8 mouse cellular contexts compared by ENCODE assay signal in the genomic region with DNA sequence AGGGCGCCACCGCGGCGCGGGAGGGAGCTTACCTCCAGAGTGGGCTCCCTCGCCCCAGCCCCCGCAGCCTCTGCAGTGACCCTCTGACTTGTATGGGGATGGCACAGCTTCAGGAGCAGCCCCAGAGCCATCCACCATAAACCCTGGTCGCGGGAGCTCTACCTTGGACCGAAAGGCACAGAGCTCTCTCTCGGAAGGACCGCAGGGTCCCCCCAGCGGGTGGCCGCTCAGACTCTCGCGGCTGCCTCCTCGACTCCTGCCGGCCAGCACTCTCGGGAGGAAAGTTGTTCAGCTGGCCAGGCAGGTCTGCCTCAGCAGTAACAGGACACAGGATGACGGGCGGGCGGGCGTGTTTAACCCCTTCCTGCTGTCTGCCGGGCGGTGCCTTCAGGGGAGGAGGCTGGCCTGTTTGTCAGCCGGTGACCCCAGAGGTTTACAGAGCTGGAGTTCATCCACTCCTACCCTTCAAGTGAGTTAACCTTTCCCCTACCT. TPM values are rescaled to one million over a fixed set of nuclear protein-coding genes. Genes with fewer than 3 reads are reported as not detected.
A peak's percentile ranks its signal among the peaks of the same experiment; 100 is the strongest.
DNase-seq lines count a peak whose midpoint lies in the region; TF ChIP-seq lines count a peak whose summit lies in the region.

A gene (minus strand): TSS at position 314 of the 492 bp plus-strand sequence.

- WGBS in embryonic facial prominence, embryonic 10.5 days = under 1% methylated on average over 26 of the region's 26 CpGs
- 1% methylated on average over 26 of the region's 26 CpGs for WGBS in large intestine, adult 2 months
- WGBS in midbrain, embryonic 10.5 days = under 1% methylated on average over 26 of the region's 26 CpGs
- 4% methylated on average over 26 of the region's 26 CpGs for WGBS in thymus, adult 2 months

- DNase-seq in adrenal gland, postnatal 36 days = peak in 1 of 2 experiments; percentile 51
- DNase-seq in embryonic facial prominence, embryonic 10.5 days (ENCODE audit: low spot score) = peak; percentile 84
- no peak for DNase-seq in heart, postnatal 25 days (ENCODE audit: low spot score)
- peak; percentile 33 for DNase-seq in large intestine, adult 2 months (ENCODE audit: low read depth, low spot score)
- peak; percentile 60 for DNase-seq in midbrain, embryonic 10.5 days (ENCODE audit: low spot score)
- DNase-seq in urinary bladder, adult 2 months (ENCODE audit: low spot score) = peak; percentile 70
- no peak for DNase-seq in thymus, adult 2 months
- DNase-seq in frontal cortex, postnatal 14 days (ENCODE audit: low spot score in 2 of 2) = no peak

- H3K4me3 ChIP-seq in embryonic facial prominence, embryonic 10.5 days = peak within 1 kb of the TSS; percentile 60
- peak within 1 kb of the TSS; percentile 57 for H3K4me3 ChIP-seq in midbrain, embryonic 10.5 days
- no peak within 1 kb of the TSS for H3K4me3 ChIP-seq in thymus, adult 2 months (ENCODE audit: control insufficient read depth, insufficient read depth, low read length)

- H3K36me3 ChIP-seq in embryonic facial prominence, embryonic 10.5 days (replicated peaks) = no peaks in the 10 kb centered on the region
- H3K36me3 ChIP-seq in midbrain, embryonic 10.5 days = no peaks in the 10 kb centered on the region
- no peaks in the 10 kb centered on the region for H3K36me3 ChIP-seq in thymus, adult 2 months (ENCODE audit: control insufficient read depth, insufficient read depth, low read length)

- peaks cover 80% of the 10 kb centered on the region for H3K27me3 ChIP-seq in embryonic facial prominence, embryonic 10.5 days (replicated peaks; ENCODE audit: low read depth, poor library complexity, severe bottlenecking)
- peaks cover 66% of the 10 kb centered on the region for H3K27me3 ChIP-seq in midbrain, embryonic 10.5 days (ENCODE audit: low read depth, poor library complexity, severe bottlenecking)
- peaks cover 9% of the 10 kb centered on the region; the same call in 1 of the 2 replicates for H3K27me3 ChIP-seq in thymus, adult 2 months (ENCODE audit: control insufficient read depth, insufficient read depth, low read length)

- TF ChIP-seq CTCF in thymus, adult 2 months (IDR thresholded peaks at IDR 0.05; ENCODE audit: borderline replicate concordance, control insufficient read depth, extremely low read depth, insufficient read depth, low read length, poor library complexity) = no peak

- TF ChIP-seq POLR2A in thymus, adult 2 months (IDR thresholded peaks at IDR 0.05; ENCODE audit: control insufficient read depth, extremely low read depth, insufficient read depth, low read length, poor library complexity) = no peak

- peak within 1 kb of the TSS; percentile 81 for H3K27ac ChIP-seq in embryonic facial prominence, embryonic 10.5 days (replicated peaks)
- peak within 1 kb of the TSS; percentile 63 for H3K27ac ChIP-seq in midbrain, embryonic 10.5 days (replicated peaks)
- no peak within 1 kb of the TSS for H3K27ac ChIP-seq in thymus, adult 2 months (ENCODE audit: control insufficient read depth, insufficient read depth, low read length)

- no peaks in the 10 kb centered on the region for H3K9me3 ChIP-seq in embryonic facial prominence, embryonic 10.5 days
- H3K9me3 ChIP-seq in midbrain, embryonic 10.5 days (replicated peaks) = no peaks in the 10 kb centered on the region

- intact Hi-C loops in heart, postnatal 25 days (cut with DNase I) = no loop called here

- peaks cover 49% of the 10 kb centered on the region for H3K4me1 ChIP-seq in embryonic facial prominence, embryonic 10.5 days
- H3K4me1 ChIP-seq in midbrain, embryonic 10.5 days = peaks cover 27% of the 10 kb centered on the region
- H3K4me1 ChIP-seq in thymus, adult 2 months (replicated peaks; ENCODE audit: control insufficient read depth, insufficient read depth, low read length) = no peaks in the 10 kb centered on the region

RNA-seq across cellular contexts. Expression of the gene that starts here (rescaled TPM):
- 10 to 100 TPM; 13.5 to 25.9 TPM for total RNA-seq in adrenal gland, postnatal 36 days (2021)
- polyA plus RNA-seq in embryonic facial prominence, embryonic 10.5 days (2016; fragmentation: Nextera tagmentation; extraction: Ambion mirVana) = 4.5 and 4.7 TPM in 2 replicates
- 10 to 100 TPM; 26.7 to 29.7 TPM for total RNA-seq in heart, postnatal 25 days (2021)
- polyA plus RNA-seq in large intestine, adult 2 months (2012; rRNA removed) = 1.6 and 2.4 TPM in 2 replicates
- 0.57 and 0.80 TPM in 2 replicates for polyA plus RNA-seq in midbrain, embryonic 10.5 days (2016; fragmentation: Nextera tagmentation; extraction: Ambion mirVana)
- 28.5 and 34.1 TPM in 2 replicates for polyA plus RNA-seq in urinary bladder, adult 2 months (2012; rRNA removed)
- polyA plus RNA-seq in thymus, adult 2 months (2012; rRNA removed) = 1.8 and 3.3 TPM in 2 replicates

Comparison
In these comparisons a context has a peak if more than half of its experiments do, and no peak if none do; other contexts are left out.
1. Peak in DNase-seq, H3K4me3 ChIP-seq and H3K27ac ChIP-seq in midbrain, embryonic 10.5 days; RNA of the gene not detected or under 1 TPM.
2. DNase-seq: peak in embryonic facial prominence, embryonic 10.5 days (single experiment), large intestine, adult 2 months (single experiment) and urinary bladder, adult 2 months (single experiment); none in heart, postnatal 25 days (single experiment), thymus, adult 2 months (single experiment) and frontal cortex, postnatal 14 days (0 of 2).